24 mouse cellular contexts compared by ENCODE assay signal in genomic region chr9:28285016-28285415, GRCm38 (mm10).
"Had no signal": no experiment of that assay in that cellular context is flagged by ENCODE, and none has a peak within 500 bp of the region (broad histone marks: within the 10 kb centered on the region; RNA-seq: fewer than 3 reads in every experiment).

No protein-coding gene starts in this region.

- DNase-seq: cerebellum, adult 2 months; cerebellum, adult 8-10 months; cerebellum, adult 9-10 months; cerebellum, adult 9-11 months; cerebellum, postnatal 25 days; cerebellum, postnatal 36 days; embryo, embryonic 11 days; forebrain, postnatal 0 days; gastrocnemius, adult 2 months; gastrocnemius, postnatal 10 days; gastrocnemius, postnatal 14 days; gastrocnemius, postnatal 25 days; gastrocnemius, postnatal 36 days; heart, adult 18-20 months; heart, adult 2 months had no signal

- H3K9me3 ChIP-seq: embryonic facial prominence, embryonic 10.5 days; embryonic facial prominence, embryonic 12.5 days; embryonic facial prominence, embryonic 13.5 days; embryonic facial prominence, embryonic 15.5 days; forebrain, embryonic 10.5 days; forebrain, embryonic 12.5 days; forebrain, embryonic 13.5 days; forebrain, embryonic 15.5 days had no signal

- H3K4me3 ChIP-seq: embryonic facial prominence, embryonic 10.5 days; embryonic facial prominence, embryonic 12.5 days; embryonic facial prominence, embryonic 13.5 days; embryonic facial prominence, embryonic 15.5 days; erythroblast, embryonic 14.5 days; forebrain, embryonic 10.5 days; forebrain, embryonic 12.5 days; forebrain, embryonic 13.5 days; forebrain, embryonic 15.5 days; gastrocnemius, adult 2 months; heart, adult 2 months had no signal

- H3K27me3 ChIP-seq: embryonic facial prominence, embryonic 12.5 days; embryonic facial prominence, embryonic 13.5 days; embryonic facial prominence, embryonic 15.5 days; forebrain, embryonic 12.5 days; forebrain, embryonic 13.5 days; forebrain, embryonic 15.5 days had no signal

- H3K4me1 ChIP-seq: embryonic facial prominence, embryonic 12.5 days; embryonic facial prominence, embryonic 13.5 days had no signal

- H3K36me3 ChIP-seq: embryonic facial prominence, embryonic 10.5 days; embryonic facial prominence, embryonic 12.5 days; embryonic facial prominence, embryonic 13.5 days; embryonic facial prominence, embryonic 15.5 days; forebrain, embryonic 10.5 days; forebrain, embryonic 12.5 days; forebrain, embryonic 15.5 days had no signal

- H3K27ac ChIP-seq: embryonic facial prominence, embryonic 10.5 days; embryonic facial prominence, embryonic 12.5 days; embryonic facial prominence, embryonic 13.5 days; embryonic facial prominence, embryonic 15.5 days; forebrain, embryonic 10.5 days; forebrain, embryonic 12.5 days; forebrain, embryonic 13.5 days; forebrain, embryonic 15.5 days; gastrocnemius, adult 2 months; heart, adult 2 months had no signal
